Mouse (Mus musculus) monocyte, adult 5-6 weeks (primary cell): ENCODE measurements around the gene Naip6. TPM values are rescaled to one million over a fixed set of nuclear protein-coding genes. Genes with fewer than 3 reads are reported as not detected.

ENCODE experiments used
- total RNA-seq: library from RNA; stranded (forward); fragments of 200-1000, 200-491, 200-594 nt; gene quantifications from 3 replicates; pipeline ENCODE4 v1.2.3, GENCODE M21; 2017

The Naip6 gene
- total RNA-seq, 1 experiment from 2014 or later, result 73.6 TPM

Other genes starting within 250 kb of the Naip6 start
- 51.2 to 111 TPM (median 57.1 TPM) in 3 replicates for gene Bdp1, start 213.6 kb downstream of the Naip6 start, total RNA-seq
- 2.4 TPM in 1 of 3 replicates, not detected in the others for gene Serf1, start 209.7 kb downstream of the Naip6 start, total RNA-seq
- 31.8 to 46.9 TPM (median 41.1 TPM) in 3 replicates for gene Smn1, start 192.8 kb downstream of the Naip6 start, total RNA-seq
- gene Naip2, start 115.6 kb downstream of the Naip6 start, total RNA-seq, result 90.1 to 116 TPM (median 91.1 TPM) in 3 replicates
- 103 to 115 TPM (median 107 TPM) in 3 replicates for gene Naip5, start 71.4 kb downstream of the Naip6 start, total RNA-seq
- 1.1 to 2.7 TPM (median 2.3 TPM) in 3 replicates for gene Naip1, start 135.2 kb upstream of the Naip6 start, total RNA-seq
- 77.8 to 87.0 TPM (median 86.4 TPM) in 3 replicates for gene Gtf2h2, start 174.9 kb upstream of the Naip6 start, total RNA-seq
- gene Ocln, start 235.0 kb upstream of the Naip6 start, total RNA-seq, result not detected in 3 replicates